Mouse (Mus musculus) cerebellum, adult 8-10 months (tissue): ENCODE data around the gene Emsy.

Experiments
- DNase-seq: peaks from one replicate; pipeline ENCODE4 v3.0.0; 2022

Gene Emsy

GRCm38 (mm10) chr7:98665726-98666125 lies 9.1 kb upstream of the Emsy start:
- DNase-seq = no peak

DNA sequence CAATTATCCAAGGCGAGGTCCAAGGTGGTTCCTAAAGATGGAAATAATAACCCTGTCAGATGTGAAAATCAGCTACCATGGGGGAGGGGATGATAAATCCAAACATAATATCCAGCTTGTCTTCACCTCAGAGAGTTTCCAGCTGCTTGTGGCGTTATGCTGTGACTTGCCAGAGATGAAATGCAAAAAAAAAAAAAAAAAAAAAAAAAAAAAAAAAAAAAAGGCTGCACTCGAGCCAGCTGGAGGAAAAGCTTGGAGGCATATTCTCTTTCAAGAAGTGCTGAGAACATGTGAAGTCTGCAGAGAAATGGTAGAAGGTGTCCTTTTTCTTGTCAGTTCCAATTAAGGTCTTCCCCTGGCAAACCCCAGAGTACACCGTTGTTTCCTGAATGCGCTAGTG lies 8.6 kb upstream of the Emsy start:
- no peak for DNase-seq

GRCm38 (mm10) chr7:98655681-98656530 lies 677 bp downstream of the Emsy start:
- DNase-seq = peak; percentile 73

- no peak for DNase-seq
Observed at GRCm38 (mm10) chr7:98651651-98652050, 4.9 kb downstream of the Emsy start.

DNA sequence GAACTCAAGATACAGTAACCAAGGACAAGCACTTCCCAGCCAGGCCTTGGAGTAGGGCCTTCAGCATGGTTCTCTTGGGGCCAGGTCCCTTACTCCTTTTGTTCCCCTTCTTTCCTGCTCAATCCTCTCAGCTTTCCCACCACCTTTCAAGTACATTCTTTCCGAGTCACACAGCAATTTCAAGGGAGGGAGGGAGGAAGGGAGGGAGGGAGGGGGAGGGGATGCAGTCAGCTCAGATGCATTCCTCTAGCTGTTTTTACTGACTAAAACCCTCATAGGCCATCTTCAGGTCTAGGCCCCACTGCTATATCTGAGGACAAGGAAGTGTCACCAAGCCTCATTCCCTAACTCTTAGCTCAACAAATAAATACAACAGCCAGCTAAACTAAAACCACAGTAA lies 12.3 kb downstream of the Emsy start:
- DNase-seq = no peak

DNA sequence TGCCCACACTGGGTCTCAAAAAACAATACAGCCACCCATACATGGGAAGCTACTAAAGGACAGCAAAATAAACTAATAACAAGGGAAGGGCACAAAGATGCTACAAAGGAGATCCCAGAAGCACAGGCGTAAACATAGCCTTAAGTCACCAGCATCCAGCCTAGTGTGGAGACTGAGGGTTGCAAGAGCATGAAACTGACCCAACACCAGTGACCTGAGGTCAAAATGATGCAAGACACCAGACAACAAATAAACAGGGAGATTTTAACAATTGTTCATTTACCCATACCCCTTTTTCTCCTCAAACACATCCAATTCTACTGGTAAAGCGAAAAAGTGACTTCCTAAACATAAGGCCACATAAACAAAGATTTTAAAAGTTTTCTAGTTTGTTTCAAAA lies 20.0 kb downstream of the Emsy start:
- DNase-seq = no peak

DNA sequence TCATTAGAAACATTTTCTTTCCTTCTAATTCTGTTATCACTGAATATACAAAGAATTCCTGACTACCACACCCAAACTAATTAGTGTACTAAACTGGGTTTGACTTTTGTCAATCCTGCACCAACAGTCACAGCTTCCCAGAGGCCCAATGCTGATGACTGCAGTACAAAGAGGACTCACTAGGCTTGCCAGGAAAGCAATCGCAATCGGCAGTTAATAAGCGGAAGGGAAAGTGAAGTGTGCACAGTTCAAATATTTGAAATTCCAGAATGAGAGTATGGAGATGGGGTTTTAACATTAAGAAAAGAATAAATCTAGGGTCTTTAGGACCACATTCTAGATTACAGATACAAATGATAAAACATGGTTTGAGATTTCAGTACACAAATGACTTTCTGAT lies 23.6 kb downstream of the Emsy start:
- DNase-seq = no peak

GRCm38 (mm10) chr7:98629947-98630346 lies 26.6 kb downstream of the Emsy start:
- no peak for DNase-seq

DNA sequence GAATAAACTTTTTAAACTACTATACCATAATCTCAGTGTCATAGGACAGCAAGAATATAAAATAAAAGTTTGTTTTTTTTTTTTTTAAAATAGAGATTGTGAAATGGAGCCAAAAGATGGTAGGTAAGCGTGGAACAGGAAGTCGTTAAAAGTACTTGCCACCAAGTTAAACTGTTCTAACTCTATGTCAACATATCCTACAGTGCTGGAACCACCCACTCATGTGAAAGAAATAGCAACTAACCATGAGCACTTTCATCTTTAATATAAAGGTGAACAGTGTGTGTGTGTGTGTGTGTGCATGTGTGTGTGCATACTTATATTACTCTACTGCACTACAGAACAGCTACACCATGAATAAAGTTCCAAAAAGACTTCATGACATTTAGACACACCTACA lies 38.8 kb downstream of the Emsy start:
- no peak for DNase-seq

DNA sequence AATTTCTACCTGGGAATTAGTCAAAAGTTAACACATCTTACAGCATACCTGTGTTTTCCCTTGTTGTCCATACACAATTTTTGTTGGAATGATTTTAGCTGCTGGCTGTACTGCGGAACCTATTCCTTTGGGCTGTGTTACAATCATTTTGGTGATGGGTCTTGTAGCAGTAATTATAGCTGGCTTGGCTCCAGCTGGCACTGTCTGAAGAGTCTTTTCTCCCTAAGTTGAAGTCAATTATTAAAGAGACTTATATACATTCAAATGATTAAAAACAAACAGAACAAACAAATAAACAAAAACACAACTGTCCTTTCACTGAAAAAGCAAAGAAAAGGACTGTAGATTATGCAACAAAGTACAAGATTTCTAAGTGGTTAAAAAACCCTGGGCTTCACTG lies 43.6 kb downstream of the Emsy start:
- no peak for DNase-seq

DNA sequence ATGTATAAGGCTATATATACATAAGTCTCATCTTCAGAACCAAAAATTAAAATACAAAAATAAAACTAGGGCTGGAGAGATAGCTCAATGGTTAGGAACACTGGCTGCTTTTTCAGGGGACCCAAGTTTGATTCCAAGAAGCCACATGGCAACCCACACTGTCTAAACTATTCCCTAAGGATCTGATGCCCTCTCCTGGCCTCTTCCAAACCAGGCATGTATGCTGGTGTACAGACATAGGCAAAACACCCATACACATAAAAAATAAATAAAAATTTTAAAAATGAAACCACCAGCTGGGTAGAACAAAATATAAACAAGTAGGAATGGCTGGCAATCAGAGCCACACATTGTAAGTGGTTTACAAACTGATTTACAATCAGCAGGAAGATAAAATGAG lies 48.1 kb downstream of the Emsy start:
- DNase-seq = no peak

GRCm38 (mm10) chr7:98607158-98607557 lies 49.4 kb downstream of the Emsy start:
- DNase-seq = peak; percentile 13

DNA sequence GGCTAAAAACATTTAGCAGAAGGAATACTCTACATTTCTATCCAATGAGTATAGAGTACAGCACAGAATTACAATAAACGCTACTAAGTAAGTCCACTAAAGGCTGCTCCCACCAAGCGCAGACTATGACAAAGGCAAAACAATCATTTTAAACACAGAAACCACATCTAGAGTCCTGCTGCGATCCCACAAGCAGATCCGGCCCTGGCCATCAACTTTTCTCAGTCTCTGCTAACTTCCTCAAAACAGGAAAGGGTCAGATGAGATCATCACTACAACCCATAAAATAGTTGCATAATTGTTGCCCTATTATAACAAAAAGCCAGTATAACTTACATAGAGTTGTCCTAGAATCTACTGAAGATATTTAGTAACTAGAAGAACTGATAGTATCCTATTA lies 54.9 kb downstream of the Emsy start:
- no peak for DNase-seq

DNA sequence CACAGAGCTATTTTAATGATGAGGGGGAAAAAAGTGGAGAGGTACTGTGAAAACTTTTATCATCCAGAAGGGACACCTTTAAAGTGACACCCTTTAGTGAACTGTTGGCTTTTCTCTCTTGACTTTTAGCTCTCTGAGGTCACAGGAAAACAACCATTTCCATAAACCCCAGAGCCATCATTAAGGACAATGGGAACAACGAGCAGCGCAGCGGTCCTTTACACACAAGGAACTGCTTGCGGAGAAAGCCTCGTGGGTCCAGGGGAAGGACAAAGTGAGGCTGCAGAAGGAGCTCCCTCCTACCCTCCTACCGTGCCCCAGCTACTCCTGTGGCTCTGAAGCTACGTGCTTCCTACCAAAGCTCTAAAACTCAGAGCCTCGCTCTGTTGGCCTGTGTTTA lies 59.2 kb downstream of the Emsy start:
- DNase-seq = no peak

- no peak for DNase-seq
Observed at GRCm38 (mm10) chr7:98594731-98595130, 61.9 kb downstream of the Emsy start.

GRCm38 (mm10) chr7:98593276-98593675 lies 63.3 kb downstream of the Emsy start:
- DNase-seq = peak; percentile 25

- DNase-seq = no peak
Observed at GRCm38 (mm10) chr7:98589028-98589427, 67.6 kb downstream of the Emsy start.

DNA sequence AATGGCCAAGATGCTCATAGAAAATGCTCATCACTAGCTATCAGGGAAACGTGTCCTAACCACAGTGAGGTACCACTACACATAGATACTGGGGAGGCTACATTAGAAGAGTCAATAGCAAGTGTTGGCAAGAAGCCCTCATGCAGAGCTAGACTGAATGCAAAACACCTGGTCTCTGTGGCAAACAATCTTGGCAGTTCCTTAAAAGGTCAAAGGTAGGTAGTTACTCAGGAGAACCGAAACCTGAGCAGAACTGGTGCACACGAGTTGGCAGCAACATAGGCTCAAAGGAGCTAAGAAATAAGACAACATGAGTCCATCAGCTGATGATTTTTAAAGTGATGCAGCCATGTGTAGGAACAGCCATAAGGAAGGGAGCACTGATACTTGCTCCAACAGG lies 70.3 kb downstream of the Emsy start:
- DNase-seq = no peak

GRCm38 (mm10) chr7:98584555-98584954 lies 72.0 kb downstream of the Emsy start:
- no peak for DNase-seq

DNA sequence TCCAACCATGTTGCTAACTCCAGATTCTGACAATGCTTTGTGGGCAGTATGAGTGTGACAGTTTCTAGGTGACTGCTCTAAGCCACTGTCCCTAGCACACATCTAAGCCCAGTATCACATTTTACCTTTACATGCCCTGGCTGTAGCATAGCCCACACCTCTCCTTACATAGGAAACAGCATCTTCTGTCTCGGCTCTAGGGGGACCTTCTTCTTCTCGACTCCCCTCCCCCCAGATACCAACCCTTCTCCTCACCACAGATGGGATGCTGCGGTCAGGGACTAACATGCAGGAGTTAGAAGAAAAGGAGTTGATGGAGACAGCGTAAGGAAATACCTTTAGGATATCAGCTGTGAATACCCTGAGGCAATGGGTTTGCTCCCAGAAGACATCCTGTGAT lies 75.3 kb downstream of the Emsy start:
- no peak for DNase-seq

DNA sequence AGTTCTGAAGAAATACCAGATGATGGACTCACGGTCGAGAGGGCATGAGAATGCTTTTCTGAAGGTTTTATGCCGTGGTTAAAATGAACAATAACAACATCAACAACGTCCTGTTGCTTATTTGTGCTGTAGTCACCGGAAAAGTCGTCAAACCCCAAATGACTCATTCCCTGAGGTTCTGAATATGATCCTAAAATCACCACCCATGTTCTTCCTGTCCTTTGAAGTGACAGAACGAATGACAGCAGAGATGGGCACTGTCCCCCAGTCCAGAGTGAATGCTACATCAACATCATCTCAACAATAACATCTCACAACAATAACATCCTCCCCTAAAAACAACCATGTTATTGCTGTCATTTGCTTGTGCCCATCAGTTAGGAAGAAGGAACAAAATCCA lies 76.1 kb downstream of the Emsy start:
- DNase-seq = no peak

DNA sequence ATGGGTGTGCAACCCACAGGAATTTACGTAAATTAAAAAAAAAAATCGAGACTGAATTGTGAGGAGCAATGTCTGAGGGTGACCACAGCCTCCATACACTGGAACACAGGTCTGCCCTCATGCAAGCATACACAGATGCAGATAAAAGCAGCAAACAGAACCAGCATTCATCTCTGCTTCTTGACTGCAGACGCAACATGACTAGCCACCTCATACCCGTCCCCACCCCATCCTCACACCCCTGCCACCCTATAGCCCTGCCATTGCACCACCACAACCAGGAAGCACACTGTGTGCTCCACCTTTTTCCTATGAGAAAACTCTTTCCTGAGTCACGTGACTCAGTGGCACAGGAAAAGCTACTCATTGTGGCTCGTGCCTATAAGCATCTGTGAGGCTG lies 76.9 kb downstream of the Emsy start:
- no peak for DNase-seq

DNA sequence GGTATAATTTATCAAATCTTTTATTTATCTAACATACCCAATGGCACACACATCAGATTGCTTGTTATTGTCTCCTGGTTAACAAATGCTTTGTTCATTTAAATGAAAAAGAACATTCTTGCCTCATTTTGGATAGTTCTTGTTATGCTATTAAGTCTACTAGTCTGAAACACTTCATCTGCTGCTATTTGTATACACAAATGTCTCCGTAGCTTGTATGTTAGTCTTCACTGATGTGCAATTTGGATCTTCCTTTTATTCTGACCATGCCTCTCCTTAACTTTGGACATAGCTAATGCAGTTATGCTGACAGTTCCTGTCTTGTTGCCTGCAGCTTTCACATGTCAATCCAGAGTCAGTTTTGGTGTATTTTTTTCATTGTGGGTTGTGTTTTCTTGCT lies 79.1 kb downstream of the Emsy start:
- DNase-seq = no peak

GRCm38 (mm10) chr7:98575651-98576239 lies 80.8 kb downstream of the Emsy start:
- no peak for DNase-seq

GRCm38 (mm10) chr7:98574771-98575191 lies 81.8 kb downstream of the Emsy start:
- DNase-seq = no peak
